Mouse (Mus musculus): ENCODE data around the gene Efcc1. TPM values are rescaled to one million over a fixed set of nuclear protein-coding genes. Genes with fewer than 3 reads are reported as not detected.

Gene Efcc1
- total and polyA plus RNA-seq, 3 experiments = 0.14 TPM; not detected in 2

GRCm38 (mm10) chr6:87787108-87787890 is 56.6 kb downstream of the Efcc1 start:
- H3K9ac ChIP-seq (ENCODE audit: insufficient read depth, low read depth) = no peak overlapping the region
- no peaks in the 10 kb centered on the region for H3K79me2 ChIP-seq (replicated peaks; ENCODE audit: control insufficient read depth, extremely low read depth, insufficient read depth, poor library complexity, severe bottlenecking)
- H3K27ac ChIP-seq (ENCODE audit: insufficient read depth, low read depth) = no peak overlapping the region
- no peak for DNase-seq (ENCODE audit: extremely low read depth)
- H3K4me3 ChIP-seq (replicated peaks in 1 of 3; ENCODE audit: low read depth in 2 of 3, low read length in 2 of 3, poor library complexity in 1 of 3) = no peak overlapping the region
- no peak overlapping the region for H3K4me2 ChIP-seq (ENCODE audit: insufficient read depth, low read depth, poor library complexity, severe bottlenecking)
- no peaks in the 10 kb centered on the region for H3K27me3 ChIP-seq (replicated peaks)
- dilution Hi-C loops (cut with MboI; ENCODE audit: extremely low pct_ligation_motif_present, extremely low pct_unique_long_range_greater_than_20kb, low sequenced_read_pairs) (no loop called here), in situ Hi-C loops (cut with MboI; ENCODE audit: low pct_ligation_motif_present, low pct_unique_long_range_greater_than_20kb, low sequenced_read_pairs) (no loop called here)
- H3K9me3 ChIP-seq (replicated peaks; ENCODE audit: low read length) = no peaks in the 10 kb centered on the region
- no peak for TF ChIP-seq ZNF384 (IDR thresholded peaks at IDR 0.05; ENCODE audit: low read depth, low read length)
- no peak for TF ChIP-seq KAT2A (IDR thresholded peaks at IDR 0.05; ENCODE audit: insufficient replicate concordance, low read length)
- TF ChIP-seq MXI1 (IDR thresholded peaks at IDR 0.05; ENCODE audit: low read depth, low read length) = no peak
- TF ChIP-seq USF1 (IDR thresholded peaks at IDR 0.05; ENCODE audit: low read depth, low read length) = no peak
- no peak for TF ChIP-seq HCFC1 (IDR thresholded peaks at IDR 0.05; ENCODE audit: low read depth, low read length)
- no peak for TF ChIP-seq NRF1 (IDR thresholded peaks at IDR 0.05; ENCODE audit: low read depth, low read length)
- TF ChIP-seq EP300 (IDR thresholded peaks at IDR 0.05; ENCODE audit: low read length) = no peak
- no peak for TF ChIP-seq ZMIZ1 (IDR thresholded peaks at IDR 0.05; ENCODE audit: low read depth, low read length)
- no peak for TF ChIP-seq POLR2A (IDR thresholded peaks at IDR 0.05; ENCODE audit: low read depth, low read length)
- TF ChIP-seq SMC3 (IDR thresholded peaks at IDR 0.05; ENCODE audit: low read depth, low read length) = no peak
- no peak for TF ChIP-seq GABPA (IDR thresholded peaks at IDR 0.05; ENCODE audit: insufficient replicate concordance, low read depth, low read length)
- no peak for TF ChIP-seq TBP (conservative IDR thresholded peaks at IDR 0.05; ENCODE audit: low read depth, low read length)
- TF ChIP-seq MAZ (IDR thresholded peaks at IDR 0.05; ENCODE audit: low read depth, low read length) = no peak
- TF ChIP-seq NELFE (IDR thresholded peaks at IDR 0.05; ENCODE audit: low read depth, low read length) = no peak
- TF ChIP-seq ZKSCAN1 (IDR thresholded peaks at IDR 0.05; ENCODE audit: borderline replicate concordance, low read depth, low read length) = no peak
- TF ChIP-seq CHD1 (IDR thresholded peaks at IDR 0.05; ENCODE audit: low read depth, low read length) = no peak
- peaks cover 22 to 32% of the 10 kb centered on the region in 2 experiments for H3K36me3 ChIP-seq (replicated peaks in 1 of 2; ENCODE audit: control insufficient read depth in 1 of 2, insufficient read depth in 1 of 2, low read length in 1 of 2)
- no peaks in the 10 kb centered on the region for H3K4me1 ChIP-seq (ENCODE audit: control insufficient read depth in 1 of 2, insufficient read depth in 2 of 2)

GRCm38 (mm10) chr6:87788266-87788895 is 57.7 kb downstream of the Efcc1 start:
- H3K36me3 ChIP-seq (replicated peaks in 1 of 2; ENCODE audit: control insufficient read depth in 1 of 2, insufficient read depth in 1 of 2, low read length in 1 of 2) = peaks cover 28 to 42% of the 10 kb centered on the region in 2 experiments
- in situ Hi-C loops (cut with MboI; ENCODE audit: low pct_ligation_motif_present, low pct_unique_long_range_greater_than_20kb, low sequenced_read_pairs) = no loop called here
- no peaks in the 10 kb centered on the region for H3K9me3 ChIP-seq (replicated peaks; ENCODE audit: low read length)
- TF ChIP-seq JUN (IDR thresholded peaks at IDR 0.05; ENCODE audit: insufficient read depth, low read depth, low read length) (no peak), POLR2A (IDR thresholded peaks at IDR 0.05; ENCODE audit: low read depth, low read length) (no peak), NELFE (IDR thresholded peaks at IDR 0.05; ENCODE audit: low read depth, low read length) (no peak), JUND (conservative IDR thresholded peaks at IDR 0.05; ENCODE audit: low read depth, low read length) (no peak), TBP (conservative IDR thresholded peaks at IDR 0.05; ENCODE audit: low read depth, low read length) (no peak), NRF1 (IDR thresholded peaks at IDR 0.05; ENCODE audit: low read depth, low read length) (no peak), ZC3H11A (IDR thresholded peaks at IDR 0.05; ENCODE audit: low read depth, low read length) (no peak), ZNF384 (IDR thresholded peaks at IDR 0.05; ENCODE audit: low read depth, low read length) (no peak), RAD21 (IDR thresholded peaks at IDR 0.05; ENCODE audit: low read depth, low read length) (no peak), BHLHE40 (IDR thresholded peaks at IDR 0.05; ENCODE audit: low read depth, low read length) (no peak), PAX5 (IDR thresholded peaks at IDR 0.05; ENCODE audit: low read length) (no peak), ELF1 (IDR thresholded peaks at IDR 0.05; ENCODE audit: low read depth, low read length) (no peak), MAFK (IDR thresholded peaks at IDR 0.05; ENCODE audit: insufficient replicate concordance, low read length) (no peak), RCOR1 (conservative IDR thresholded peaks at IDR 0.05; ENCODE audit: low read depth, low read length) (no peak), IRF4 (IDR thresholded peaks at IDR 0.05; ENCODE audit: low read depth, low read length) (no peak)
- DNase-seq (ENCODE audit: extremely low read depth) = no peak
- H3K4me2 ChIP-seq (ENCODE audit: insufficient read depth, low read depth, poor library complexity, severe bottlenecking) = no peak overlapping the region
- H3K27ac ChIP-seq (ENCODE audit: insufficient read depth, low read depth) = no peak overlapping the region
- no peak overlapping the region for H3K9ac ChIP-seq (ENCODE audit: insufficient read depth, low read depth)
- H3K27me3 ChIP-seq (replicated peaks) = no peaks in the 10 kb centered on the region
- H3K4me3 ChIP-seq (replicated peaks in 1 of 3; ENCODE audit: low read depth in 2 of 3, low read length in 2 of 3, poor library complexity in 1 of 3) = no peak overlapping the region
- no peaks in the 10 kb centered on the region for H3K79me2 ChIP-seq (replicated peaks; ENCODE audit: control insufficient read depth, extremely low read depth, insufficient read depth, poor library complexity, severe bottlenecking)
- dilution Hi-C loops (cut with MboI; ENCODE audit: extremely low pct_ligation_motif_present, extremely low pct_unique_long_range_greater_than_20kb, low sequenced_read_pairs) = no loop called here
- H3K4me1 ChIP-seq (ENCODE audit: control insufficient read depth in 1 of 2, insufficient read depth in 2 of 2) = no peaks in the 10 kb centered on the region

All from CH12.LX (cell line).